16 mouse cellular contexts compared by ENCODE assay signal in genomic region chr7:107697066-107697465, GRCm38 (mm10).
"Had no signal": no experiment of that assay in that cellular context is flagged by ENCODE, and none has a peak within 500 bp of the region (broad histone marks: within the 10 kb centered on the region; RNA-seq: fewer than 3 reads in every experiment).

No protein-coding gene starts in this region.

- H3K27ac ChIP-seq: neural tube, embryonic 13.5 days; neural tube, embryonic 15.5 days; stomach, embryonic 15.5 days; stomach, postnatal 0 days had no signal

- H3K4me1 ChIP-seq: neural tube, embryonic 15.5 days; stomach, embryonic 15.5 days had no signal

- H3K4me3 ChIP-seq: neural tube, embryonic 13.5 days; neural tube, embryonic 15.5 days; stomach, embryonic 15.5 days had no signal

- H3K4me2 ChIP-seq: neural tube, embryonic 13.5 days; neural tube, embryonic 15.5 days; stomach, embryonic 15.5 days had no signal

- H3K9ac ChIP-seq: neural tube, embryonic 13.5 days; neural tube, embryonic 15.5 days; stomach, embryonic 15.5 days had no signal

- DNase-seq: retina, postnatal 1 day; right cerebral cortex, adult 18-20 months; right cerebral cortex, postnatal 14 days; right cerebral cortex, postnatal 25 days; right cerebral cortex, postnatal 4 days; spleen, adult 18-20 months; thymus, adult 18-20 months; thymus, adult 2 months; thymus, postnatal 14 days; thymus, postnatal 25 days; thymus, postnatal 36 days; thymus, postnatal 4 days had no signal

- H3K27me3 ChIP-seq: stomach, embryonic 15.5 days had no signal

- H3K9me3 ChIP-seq: neural tube, embryonic 13.5 days; neural tube, embryonic 15.5 days; stomach, embryonic 15.5 days had no signal

- H3K36me3 ChIP-seq: neural tube, embryonic 13.5 days; neural tube, embryonic 15.5 days; stomach, embryonic 15.5 days had no signal
